Mouse (Mus musculus) regulatory T cell (primary cell): ENCODE data around the gene Slc5a7.

Experiments
- in situ Hi-C: fragments of 300-600 bp; cut with MboI, MseI; formaldehyde crosslinking; loops from one replicate; pipeline ENCODE4 v1.15.1; 2025; ENCODE audit warnings: high pct_unique_total_duplicates

The Slc5a7 gene

DNA sequence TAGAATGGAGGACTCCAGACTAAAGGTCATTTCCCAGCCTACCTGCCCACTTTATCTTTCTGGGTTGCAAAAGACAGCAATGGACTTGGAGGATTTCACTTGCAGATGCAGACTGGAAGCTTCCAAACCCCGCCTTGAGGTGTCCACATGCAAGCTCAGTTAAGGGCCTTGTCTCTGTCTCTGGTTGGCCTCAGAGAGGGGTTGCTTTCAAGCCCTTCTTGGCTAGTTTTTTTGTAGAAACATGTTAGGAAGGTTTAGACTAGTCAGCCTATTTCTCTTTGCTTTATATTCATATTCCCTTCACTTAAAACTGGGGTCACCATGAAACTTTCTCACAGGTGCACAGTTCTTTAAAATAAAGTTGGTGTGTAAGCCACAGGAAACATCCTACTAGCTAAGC is at the start of gene Slc5a7:
Slc5a7 (minus strand) TSS at position 101 of the 400 bp plus-strand sequence.
- in situ Hi-C loops = no loop called here

DNA sequence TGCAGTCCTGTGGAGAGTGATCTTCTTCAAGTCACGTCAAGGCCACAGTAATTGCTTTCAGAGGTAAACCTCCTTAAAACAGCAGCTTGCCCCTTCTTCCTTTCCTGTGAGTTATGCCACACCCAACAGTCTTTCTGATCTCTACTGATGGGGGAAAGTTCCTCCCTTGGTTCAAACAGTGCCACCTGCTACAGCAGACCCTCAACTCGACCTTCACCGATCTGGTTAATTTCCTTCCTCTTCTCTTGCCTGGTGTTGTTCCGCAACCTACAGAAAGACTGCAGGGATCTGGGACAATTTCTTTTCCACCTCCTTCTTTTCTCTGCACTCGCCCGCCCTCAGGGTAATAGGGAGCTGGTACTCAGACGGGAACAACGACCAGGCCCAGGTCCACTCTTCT is 48.8 kb upstream of the Slc5a7 start:
- in situ Hi-C loops = loop anchor here (5.0 kb wide), 1 partner anchor 60 kb away; no protein-coding TSS in a partner anchor

DNA sequence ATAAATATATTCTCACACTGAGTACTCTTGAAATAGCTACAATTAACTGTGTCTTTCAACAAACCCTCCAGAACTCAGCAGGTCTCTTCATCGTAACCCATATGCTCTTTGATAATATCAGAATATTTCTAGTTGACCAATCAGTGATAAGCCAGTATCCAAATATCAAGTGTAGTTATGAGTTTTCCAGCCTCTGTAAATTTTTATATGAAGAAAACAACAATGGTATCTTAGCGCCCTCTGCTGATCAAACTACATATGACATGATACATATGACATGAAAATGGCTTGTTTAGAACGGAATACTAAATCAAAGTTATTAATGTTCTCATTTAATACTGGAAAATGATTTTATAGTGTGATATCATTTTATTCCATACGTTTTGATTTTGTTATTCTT is 44.6 kb upstream of the Slc5a7 start:
- in situ Hi-C loops = no loop called here

DNA sequence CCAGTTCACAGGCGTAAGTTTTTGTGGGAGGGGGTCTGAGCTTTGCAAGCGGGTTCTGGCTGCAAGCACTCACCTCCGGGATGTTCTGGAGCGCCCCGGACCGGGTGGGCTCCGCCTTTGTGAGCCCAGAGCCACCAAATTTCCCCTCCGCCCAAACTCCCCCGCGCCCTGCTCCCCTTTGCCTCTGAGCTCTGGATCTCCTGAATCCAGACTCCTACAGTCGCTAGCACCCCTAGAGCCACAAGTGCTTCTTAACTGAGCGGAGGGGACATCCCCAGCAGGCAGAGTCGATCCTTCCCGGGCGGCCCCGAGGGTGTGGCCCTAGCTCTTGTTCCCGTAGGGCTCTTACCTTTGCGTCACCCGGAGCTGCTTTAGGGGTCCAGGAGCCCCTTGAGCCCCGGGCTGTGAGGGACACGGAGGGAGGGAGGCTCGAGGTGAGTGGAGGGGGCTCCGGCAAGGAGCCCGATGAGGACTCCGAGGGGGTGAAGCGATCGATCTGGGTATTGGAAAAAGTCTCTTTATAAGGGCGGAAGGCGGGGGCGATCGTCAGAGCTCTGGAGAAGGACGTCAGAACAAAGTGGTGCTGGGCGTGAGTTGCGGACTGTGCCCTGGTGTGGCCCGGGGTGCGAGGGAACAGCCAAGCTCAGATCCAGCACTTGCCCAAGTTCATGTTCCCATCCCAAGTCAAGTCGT is 456 bp downstream of the Slc5a7 start:
- in situ Hi-C loops = no loop called here

DNA sequence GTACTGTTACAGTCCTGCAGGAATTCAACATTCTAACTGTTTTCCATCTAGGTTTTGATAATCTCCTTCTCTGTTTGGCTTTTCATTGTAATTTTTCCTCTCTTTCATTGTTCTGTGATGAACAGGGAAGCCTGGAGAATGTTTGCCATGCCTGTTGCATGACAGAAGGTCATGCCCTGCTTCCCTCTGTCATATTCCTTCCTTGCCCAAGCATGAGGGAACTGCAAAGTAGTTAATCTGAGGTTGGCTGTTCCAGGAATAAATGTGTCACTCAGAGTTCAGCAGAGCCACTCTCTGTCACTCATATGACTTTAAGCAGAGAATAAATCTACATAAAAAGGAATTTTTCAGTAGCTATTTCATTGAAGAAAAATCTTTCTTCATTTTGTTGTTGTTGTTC is 48.1 kb downstream of the Slc5a7 start:
- in situ Hi-C loops = no loop called here

DNA sequence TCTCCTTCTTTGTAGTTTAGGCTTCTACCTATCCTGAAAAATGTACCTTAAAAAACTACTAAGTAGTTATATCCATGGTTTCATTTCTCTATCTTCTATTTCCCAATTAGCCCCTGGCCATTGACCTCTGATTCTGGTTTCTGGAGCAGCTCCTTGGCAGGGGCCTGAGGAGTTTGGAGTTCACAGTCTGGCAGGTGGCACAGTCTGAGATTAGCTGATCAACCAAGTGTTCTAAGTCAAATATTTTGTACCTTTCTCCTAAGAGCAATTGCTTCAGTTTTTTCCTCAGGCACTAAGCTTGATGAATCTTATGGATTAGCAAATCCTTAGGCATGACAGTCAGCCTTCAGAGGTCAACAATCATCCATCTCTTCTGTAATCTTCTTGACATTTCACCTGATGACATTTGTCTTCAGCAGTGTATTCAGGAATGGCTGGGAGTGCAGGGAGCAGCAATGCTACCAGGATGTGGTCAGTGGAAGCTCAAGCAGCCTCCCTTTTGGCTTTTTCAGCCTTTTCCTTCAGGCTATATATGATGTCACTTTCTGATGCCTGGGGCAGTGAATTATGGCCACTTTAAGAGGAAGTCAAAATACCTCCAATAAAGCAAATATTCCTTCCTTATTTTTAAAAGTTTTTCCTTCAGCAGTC is 55.1 kb downstream of the Slc5a7 start:
- in situ Hi-C loops = no loop called here

DNA sequence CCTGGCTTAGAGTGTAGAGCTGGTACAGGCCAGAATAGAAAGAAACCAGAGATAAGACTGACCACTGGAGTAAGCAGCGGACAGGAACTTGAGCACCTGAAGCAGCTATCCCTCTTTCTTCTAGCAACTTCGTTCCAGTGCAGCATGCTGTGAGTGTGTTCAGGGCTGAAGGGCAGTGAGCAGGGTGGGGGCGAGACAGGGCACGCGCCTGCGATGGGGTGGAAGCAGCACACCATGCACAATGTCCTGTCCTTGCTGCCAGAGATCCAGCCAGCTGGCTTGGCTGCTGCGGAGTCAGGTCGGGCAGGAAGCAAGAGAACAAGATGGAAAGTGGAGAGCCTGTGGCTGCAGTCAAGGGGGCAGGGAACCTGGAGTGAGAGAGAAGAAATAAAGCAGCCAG is 59.4 kb downstream of the Slc5a7 start:
- in situ Hi-C loops = no loop called here
